Mouse (Mus musculus): ENCODE measurements around the gene Zfp94.

DNA sequence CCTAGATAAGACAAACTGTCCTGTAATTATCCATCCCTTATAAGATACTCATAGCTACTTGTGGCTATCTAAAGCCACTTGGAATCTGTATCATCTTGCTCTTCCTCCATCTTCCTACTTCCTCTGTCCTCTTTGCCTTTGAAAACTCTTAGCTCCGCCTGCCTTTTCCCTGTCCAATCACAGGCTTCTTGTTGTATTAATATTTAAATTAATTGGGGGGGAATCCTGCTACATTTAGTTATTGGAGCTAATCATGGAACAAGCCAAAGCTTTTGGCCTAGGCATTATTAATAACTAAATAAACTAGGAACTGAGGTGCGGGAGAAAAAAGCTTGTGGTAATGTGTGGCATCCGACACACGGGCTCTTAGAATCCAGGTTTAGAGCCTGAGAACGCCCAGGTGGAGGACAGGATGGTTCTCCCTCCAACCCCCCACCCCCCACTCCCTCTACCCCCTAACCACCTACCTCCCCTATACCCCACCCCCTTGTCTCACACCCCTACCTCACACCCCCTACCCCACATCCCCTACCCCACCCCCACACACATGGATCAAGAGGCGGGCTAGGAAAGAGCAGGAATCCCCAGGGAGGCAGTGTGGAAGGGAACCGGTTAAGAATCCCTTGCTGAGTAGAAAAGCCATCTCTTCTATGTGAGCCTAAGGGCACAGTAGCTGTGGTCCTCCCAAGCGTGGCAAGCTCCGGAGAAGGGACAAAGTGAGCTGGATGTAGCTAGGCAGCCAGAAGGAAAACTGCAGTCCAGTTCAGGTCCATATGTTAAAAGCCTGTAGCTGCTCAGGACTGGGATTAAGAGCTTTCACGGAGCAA is 36.2 kb downstream of the Zfp94 start:
- TF ChIP-seq E2F4 (IDR thresholded peaks at IDR 0.05; ENCODE audit: borderline replicate concordance, low read depth, low read length), result no peak
- no peak for TF ChIP-seq ZNF384 (IDR thresholded peaks at IDR 0.05; ENCODE audit: low read depth, low read length)

All from MEL (cell line).